ENCODE assay signal across 14 mouse cellular contexts in the genomic region with DNA sequence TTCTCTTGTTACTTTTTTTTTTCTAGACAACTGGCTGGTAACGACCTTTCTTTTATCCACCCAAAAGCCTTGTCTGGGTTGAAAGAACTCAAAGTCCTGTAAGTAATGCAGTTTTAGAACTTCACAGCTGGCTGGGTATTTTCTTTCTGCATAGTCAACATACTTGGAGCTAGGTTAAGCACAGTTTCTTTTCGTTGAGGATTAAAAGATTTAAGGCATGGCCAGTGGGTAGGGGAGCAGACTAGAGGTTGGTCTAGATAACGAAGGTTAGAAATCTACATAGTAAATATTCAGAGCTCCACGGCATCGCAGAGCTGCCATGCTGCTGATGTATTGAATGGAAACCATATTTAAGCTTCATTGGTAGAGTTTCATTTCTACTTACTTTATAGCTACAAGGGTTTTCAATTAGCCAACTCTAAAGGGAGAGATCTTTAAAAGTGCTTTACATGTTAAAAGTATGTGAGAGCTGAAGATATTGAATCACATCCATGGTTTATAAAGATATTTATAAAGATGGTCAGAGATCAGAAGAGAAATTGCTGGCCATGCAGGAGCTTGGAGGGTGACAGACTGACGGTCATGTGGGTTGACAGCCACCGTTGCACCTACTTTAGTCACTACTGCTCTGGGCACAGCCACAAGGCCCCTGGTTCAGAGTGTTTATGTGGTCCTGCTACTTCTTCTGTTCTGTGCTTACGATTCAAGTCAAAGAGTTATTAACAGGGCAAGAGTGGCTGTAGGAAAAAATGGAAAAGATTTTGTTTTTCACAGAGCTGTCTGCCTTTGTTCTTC. TPM values are rescaled to one million over a fixed set of nuclear protein-coding genes. Genes with fewer than 3 reads are reported as not detected.
DNase-seq lines count a peak whose midpoint lies in the region; ATAC-seq and TF ChIP-seq lines count a peak whose summit lies in the region.
"Had no signal": no experiment of that assay in that cellular context is flagged by ENCODE, and none has a peak within 500 bp of the region (broad histone marks: within the 10 kb centered on the region; RNA-seq: fewer than 3 reads in every experiment).

No protein-coding gene starts in this region.

- H3K27ac ChIP-seq in heart, embryonic 15.5 days, result peak overlapping the region; percentile 36
- no peak overlapping the region for H3K27ac ChIP-seq in heart, adult 2 months
- H3K27ac ChIP-seq in neural tube, embryonic 11.5 days (ENCODE audit: low read depth, low read length), result peak overlapping the region; percentile 80
- 0 out of 2 replicates have a peak overlapping the region, but pooled peaks have one; percentile 42 for H3K27ac ChIP-seq in intestine, postnatal 0 days (ENCODE audit: low read depth, low read length)
- peak overlapping the region; percentile 94; the same call in 1 of the 2 replicates for H3K27ac ChIP-seq in stomach, embryonic 16.5 days (ENCODE audit: low read length)
- H3K27ac ChIP-seq: gastrocnemius, adult 2 months had no signal

- no peak for TF ChIP-seq POLR2A in heart, adult 2 months (IDR thresholded peaks at IDR 0.05; ENCODE audit: insufficient read depth, low read depth, low read length)

- intact Hi-C loops in heart, adult 2 months (cut with DNase I), result no loop called here

- no peaks in the 10 kb centered on the region for H3K9me3 ChIP-seq in heart, embryonic 15.5 days (replicated peaks)
- H3K9me3 ChIP-seq in neural tube, embryonic 11.5 days (ENCODE audit: control insufficient read depth, low read length), result no peaks in the 10 kb centered on the region
- H3K9me3 ChIP-seq in intestine, postnatal 0 days (ENCODE audit: control insufficient read depth), result no peaks in the 10 kb centered on the region
- H3K9me3 ChIP-seq in stomach, embryonic 16.5 days (replicated peaks; ENCODE audit: control insufficient read depth, low read length), result no peaks in the 10 kb centered on the region

- no peak overlapping the region for H3K4me3 ChIP-seq in heart, embryonic 15.5 days
- no peak overlapping the region for H3K4me3 ChIP-seq in heart, adult 2 months
- no peak overlapping the region for H3K4me3 ChIP-seq in neural tube, embryonic 11.5 days (ENCODE audit: low read depth, low read length)
- no peak overlapping the region for H3K4me3 ChIP-seq in intestine, postnatal 0 days (ENCODE audit: low read depth, low read length)
- no peak overlapping the region for H3K4me3 ChIP-seq in stomach, embryonic 16.5 days (replicated peaks; ENCODE audit: low read length)
- H3K4me3 ChIP-seq: gastrocnemius, adult 2 months had no signal

- peaks cover 48% of the 10 kb centered on the region for H3K4me1 ChIP-seq in heart, embryonic 15.5 days (replicated peaks)
- H3K4me1 ChIP-seq in heart, adult 2 months (ENCODE audit: control insufficient read depth, insufficient read depth, low read length), result peaks cover 1% of the 10 kb centered on the region; the same call in 1 of the 2 replicates
- peaks cover 51% of the 10 kb centered on the region for H3K4me1 ChIP-seq in neural tube, embryonic 11.5 days (ENCODE audit: control insufficient read depth, insufficient read depth, low read length)
- peaks cover 14% of the 10 kb centered on the region for H3K4me1 ChIP-seq in intestine, postnatal 0 days (replicated peaks; ENCODE audit: control insufficient read depth, insufficient read depth, low read length)
- peaks cover 57% of the 10 kb centered on the region for H3K4me1 ChIP-seq in stomach, embryonic 16.5 days (ENCODE audit: control insufficient read depth, insufficient read depth, low read length)

- no peak overlapping the region for H3K9ac ChIP-seq in heart, embryonic 15.5 days
- no peak overlapping the region for H3K9ac ChIP-seq in heart, adult 2 months (ENCODE audit: low read depth, low read length)
- H3K9ac ChIP-seq in neural tube, embryonic 11.5 days (ENCODE audit: low read length), result no peak overlapping the region
- H3K9ac ChIP-seq in intestine, postnatal 0 days (ENCODE audit: low read depth, low read length), result no peak overlapping the region
- no peak overlapping the region for H3K9ac ChIP-seq in stomach, embryonic 16.5 days (ENCODE audit: low read length)

- no peak for TF ChIP-seq EP300 in heart, adult 2 months (IDR thresholded peaks at IDR 0.05; ENCODE audit: insufficient read depth, low read depth, low read length)

- DNase-seq in heart, adult 2 months, result no peak
- DNase-seq in neural tube, embryonic 11.5 days (ENCODE audit: low spot score), result no peak
- no peak for DNase-seq in neural tube, embryonic 10.5 days (ENCODE audit: extremely low spot score, low spot score)
- DNase-seq in layer of hippocampus, adult 9-10 months (ENCODE audit: low spot score), result no peak
- DNase-seq in gastrocnemius, postnatal 4 days (ENCODE audit: low spot score in 2 of 2), result no peak
- DNase-seq: adrenal gland, adult 2 months; cerebellum, adult 11 months; gastrocnemius, adult 2 months had no signal

- no peaks in the 10 kb centered on the region for H3K36me3 ChIP-seq in heart, embryonic 15.5 days
- H3K36me3 ChIP-seq in heart, adult 2 months (ENCODE audit: control insufficient read depth, insufficient read depth, low read length), result no peaks in the 10 kb centered on the region
- no peaks in the 10 kb centered on the region for H3K36me3 ChIP-seq in neural tube, embryonic 11.5 days (ENCODE audit: control insufficient read depth, insufficient read depth, low read length)
- no peaks in the 10 kb centered on the region for H3K36me3 ChIP-seq in intestine, postnatal 0 days (ENCODE audit: control insufficient read depth, insufficient read depth)
- H3K36me3 ChIP-seq in stomach, embryonic 16.5 days (ENCODE audit: control insufficient read depth, insufficient read depth, low read length), result no peaks in the 10 kb centered on the region; the same call in 1 of the 2 replicates

- H3K79me2 ChIP-seq in heart, adult 2 months (replicated peaks; ENCODE audit: control insufficient read depth, insufficient read depth, low read length), result no peaks in the 10 kb centered on the region

- no peak for ATAC-seq in heart, embryonic 15.5 days (replicated peaks; ENCODE audit: insufficient number of reproducible peaks, insufficient read depth, low FRiP score, low read depth)
- peak; percentile 40; the same call in 1 of the 2 replicates for ATAC-seq in neural tube, embryonic 11.5 days (ENCODE audit: insufficient read depth, low FRiP score, low TSS enrichment)
- ATAC-seq in intestine, postnatal 0 days, result no peak
- ATAC-seq in stomach, embryonic 16.5 days (ENCODE audit: insufficient read depth, low FRiP score), result no peak
- ATAC-seq: CD4-positive, CD25-positive, alpha-beta regulatory T cell, adult 4 months; lung, postnatal 0 days; Patski had no signal

- TF ChIP-seq CTCF in heart, adult 2 months (IDR thresholded peaks at IDR 0.05), result no peak
- no peak for TF ChIP-seq CTCF in intestine, postnatal 0 days (IDR thresholded peaks at IDR 0.05; ENCODE audit: low read depth)

- no peak overlapping the region for H3K4me2 ChIP-seq in heart, embryonic 15.5 days
- peak overlapping the region; percentile 3; the same call in 1 of the 2 replicates for H3K4me2 ChIP-seq in neural tube, embryonic 11.5 days (ENCODE audit: low read depth)
- no peak overlapping the region; the same call in 1 of the 2 replicates for H3K4me2 ChIP-seq in intestine, postnatal 0 days (replicated peaks; ENCODE audit: low read depth)
- H3K4me2 ChIP-seq in stomach, embryonic 16.5 days (ENCODE audit: low read depth, low read length), result no peak overlapping the region

- no peaks in the 10 kb centered on the region for H3K27me3 ChIP-seq in heart, embryonic 15.5 days
- H3K27me3 ChIP-seq in heart, adult 2 months (ENCODE audit: control insufficient read depth, insufficient read depth, low read length), result no peaks in the 10 kb centered on the region
- H3K27me3 ChIP-seq in neural tube, embryonic 11.5 days (ENCODE audit: control insufficient read depth, insufficient read depth, low read length), result no peaks in the 10 kb centered on the region
- H3K27me3 ChIP-seq in intestine, postnatal 0 days (replicated peaks; ENCODE audit: control insufficient read depth, insufficient read depth, low read length), result no peaks in the 10 kb centered on the region
- H3K27me3 ChIP-seq in stomach, embryonic 16.5 days (ENCODE audit: control insufficient read depth, insufficient read depth, low read length), result no peaks in the 10 kb centered on the region
- H3K27me3 ChIP-seq: Patski had no signal

- WGBS in heart, embryonic 15.5 days, result 44% methylated on average over 8 of the region's 8 CpGs
- WGBS in heart, adult 2 months, result 70% methylated on average over 8 of the region's 8 CpGs
- WGBS in neural tube, embryonic 11.5 days, result 35% methylated on average over 8 of the region's 8 CpGs
- 34% methylated on average over 8 of the region's 8 CpGs for WGBS in intestine, postnatal 0 days
- 34% methylated on average over 8 of the region's 8 CpGs for WGBS in stomach, embryonic 16.5 days

RNA-seq across cellular contexts. Expression of a gene that starts 27.7 kb away (rescaled TPM):
- 24.6 and 29.8 TPM in 2 replicates for polyA plus RNA-seq in heart, embryonic 15.5 days (2015; fragmentation: Nextera tagmentation; extraction: Ambion mirVana)
- total RNA-seq in heart, adult 2 months (2021), result 1 to 10 TPM; 4.1 to 4.6 TPM
- polyA plus RNA-seq in heart, adult 2 months (2012; rRNA removed), result 1.8 and 2.3 TPM in 2 replicates
- polyA plus RNA-seq in neural tube, embryonic 11.5 days (2014; fragmentation: Nextera tagmentation; extraction: Ambion mirVana), result 52.3 and 53.8 TPM in 2 replicates
- polyA plus RNA-seq in intestine, postnatal 0 days (2015; fragmentation: Nextera tagmentation; extraction: Ambion mirVana), result 25.3 TPM in 2 replicates
- polyA plus RNA-seq in stomach, embryonic 16.5 days (2015; fragmentation: Nextera tagmentation; extraction: Ambion mirVana), result 32.9 and 37.0 TPM in 2 replicates
- 10 to 100 TPM; 20.6 to 22.9 TPM for total RNA-seq in gastrocnemius, postnatal 4 days (2021)
